Mouse (Mus musculus) thymus, adult 2 months (tissue): ENCODE measurements around the gene Rc3h2.

Experiments
- CTCF ChIP-seq: fragments of 200-500 bp; IDR thresholded peaks from 2 replicates; pipeline ENCODE4 v1.5.1; 2012; ENCODE audit warnings: mild to moderate bottlenecking, control low read depth, low read length, moderate library complexity, borderline replicate concordance; ENCODE audit not compliant: control insufficient read depth, poor library complexity, insufficient read depth; ENCODE audit errors: extremely low read depth
- POLR2A ChIP-seq: fragments of 200-500 bp; IDR thresholded peaks from 2 replicates; pipeline ENCODE4 v1.6.1; 2012; ENCODE audit warnings: mild to moderate bottlenecking, low read length, control low read depth, moderate library complexity; ENCODE audit not compliant: control insufficient read depth, poor library complexity, insufficient read depth; ENCODE audit errors: extremely low read depth

GRCm38 (mm10) chr2:37421903-37422302 is 800 bp downstream of the Rc3h2 start:
- no peak for TF ChIP-seq CTCF
- TF ChIP-seq POLR2A, result no peak
